Mouse (Mus musculus): ENCODE measurements at regions not wholly inside any gene's neighbourhood (a gene's known extent, or its start where the extent isn't known, plus 50 kb on each side); places are given as distances from the start of the nearest gene placed in this dataset.

- peak; percentile 18 for DNase-seq
Measured at GRCm38 (mm10) chr14:25015288-25016238, 443.4 kb upstream of the Zmiz1 start.

GRCm38 (mm10) chr14:25017860-25018259 is 441.1 kb upstream of the Zmiz1 start:
- no peak for DNase-seq

GRCm38 (mm10) chr14:25019306-25019905 is 439.6 kb upstream of the Zmiz1 start:
- DNase-seq: no peak

- peak; percentile 23 for DNase-seq
Measured at GRCm38 (mm10) chr14:25022523-25023269, 436.3 kb upstream of the Zmiz1 start.

- DNase-seq: no peak
Measured at GRCm38 (mm10) chr14:25023270-25023800, 435.6 kb upstream of the Zmiz1 start.

- no peak for DNase-seq
Measured at GRCm38 (mm10) chr14:25025074-25025473, 433.9 kb upstream of the Zmiz1 start.

GRCm38 (mm10) chr14:25027076-25027475 is 431.9 kb upstream of the Zmiz1 start:
- DNase-seq: peak; percentile 26

GRCm38 (mm10) chr14:25027842-25028241 is 431.1 kb upstream of the Zmiz1 start:
- DNase-seq: no peak

GRCm38 (mm10) chr14:25030881-25031280 is 428.1 kb upstream of the Zmiz1 start:
- DNase-seq: no peak

- DNase-seq: no peak
Measured at GRCm38 (mm10) chr14:25031756-25032680, 427.0 kb upstream of the Zmiz1 start.

GRCm38 (mm10) chr14:25032899-25033298 is 426.1 kb upstream of the Zmiz1 start:
- no peak for DNase-seq

GRCm38 (mm10) chr14:25042265-25042664 is 416.7 kb upstream of the Zmiz1 start:
- no peak for DNase-seq

GRCm38 (mm10) chr14:25044106-25044505 is 414.9 kb upstream of the Zmiz1 start:
- peak; percentile 60 for DNase-seq

GRCm38 (mm10) chr14:25044867-25045266 is 414.1 kb upstream of the Zmiz1 start:
- no peak for DNase-seq

- DNase-seq: no peak
Measured at GRCm38 (mm10) chr14:25050674-25051251, 408.2 kb upstream of the Zmiz1 start.

GRCm38 (mm10) chr14:25052175-25052574 is 406.8 kb upstream of the Zmiz1 start:
- no peak for DNase-seq

GRCm38 (mm10) chr14:25059351-25059750 is 399.6 kb upstream of the Zmiz1 start:
- no peak for DNase-seq

GRCm38 (mm10) chr14:25060285-25060684 is 398.7 kb upstream of the Zmiz1 start:
- DNase-seq: no peak

- no peak for DNase-seq
Measured at GRCm38 (mm10) chr14:25063090-25063489, 395.9 kb upstream of the Zmiz1 start.

GRCm38 (mm10) chr14:25064190-25064947 is 394.6 kb upstream of the Zmiz1 start:
- no peak for DNase-seq

- DNase-seq: no peak
Measured at GRCm38 (mm10) chr14:25067435-25067834, 391.6 kb upstream of the Zmiz1 start.
